Mouse (Mus musculus) ovary, postnatal 36 days (tissue): ENCODE measurements around the gene Kif26b.

Experiments used
- DNase-seq: peaks from one replicate; pipeline ENCODE4 v3.0.0; 2022; ENCODE audit warnings: low spot score, mixed read lengths

The Kif26b gene

DNA sequence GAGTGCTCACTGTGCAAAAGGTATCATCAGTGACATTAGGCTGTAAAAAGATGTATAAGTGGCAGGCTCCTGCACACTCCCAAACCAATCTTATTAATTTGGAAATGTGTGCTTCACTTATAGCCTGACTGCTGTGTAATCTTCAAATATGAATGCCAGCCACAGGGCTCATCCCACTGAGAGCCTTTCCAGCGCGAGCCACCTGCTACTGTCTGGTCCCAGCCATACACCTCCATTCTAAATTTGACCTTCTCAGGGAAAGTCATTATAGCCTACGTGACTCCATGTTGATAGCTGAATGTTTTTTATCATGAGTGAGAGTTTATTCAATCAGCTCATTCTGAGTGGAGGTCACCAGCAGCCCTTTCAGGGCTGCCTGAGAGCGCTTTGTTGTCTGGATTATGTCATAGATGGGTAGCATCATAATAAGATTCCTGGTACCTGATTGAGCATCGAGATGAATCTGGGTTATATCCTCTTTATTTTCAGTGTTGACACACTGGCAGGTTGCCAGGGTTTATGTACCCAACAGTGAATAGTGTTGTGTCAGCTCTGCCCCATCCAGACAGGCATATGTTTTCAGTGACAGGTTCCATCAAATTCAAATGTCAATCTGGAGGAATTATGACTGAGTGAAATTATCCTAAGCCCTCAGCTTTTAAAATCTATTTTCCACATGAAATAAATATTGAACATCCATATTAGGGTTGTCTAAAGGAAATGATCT is 319.6 kb downstream of the Kif26b start:
- no peak for DNase-seq

DNA sequence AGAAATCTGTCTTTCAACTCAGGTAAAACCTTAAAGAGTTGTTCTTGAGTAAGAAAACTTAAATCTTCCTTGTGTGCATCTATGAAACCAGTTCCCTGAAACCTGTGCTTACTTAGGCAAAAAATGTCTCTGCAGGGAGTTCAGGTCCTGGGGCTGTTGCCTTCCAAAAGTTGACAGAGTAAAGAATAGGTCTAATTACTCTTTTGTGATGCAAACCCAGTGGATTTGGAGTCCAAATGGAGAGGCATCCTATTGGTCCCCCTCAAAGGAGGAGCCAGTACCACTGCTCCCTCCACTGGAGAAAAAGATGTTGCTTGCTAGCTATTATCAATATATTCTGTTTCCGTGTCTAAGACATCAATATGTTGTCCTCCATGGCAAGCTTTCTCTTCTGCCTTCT is 321.6 kb downstream of the Kif26b start:
- DNase-seq: no peak

DNA sequence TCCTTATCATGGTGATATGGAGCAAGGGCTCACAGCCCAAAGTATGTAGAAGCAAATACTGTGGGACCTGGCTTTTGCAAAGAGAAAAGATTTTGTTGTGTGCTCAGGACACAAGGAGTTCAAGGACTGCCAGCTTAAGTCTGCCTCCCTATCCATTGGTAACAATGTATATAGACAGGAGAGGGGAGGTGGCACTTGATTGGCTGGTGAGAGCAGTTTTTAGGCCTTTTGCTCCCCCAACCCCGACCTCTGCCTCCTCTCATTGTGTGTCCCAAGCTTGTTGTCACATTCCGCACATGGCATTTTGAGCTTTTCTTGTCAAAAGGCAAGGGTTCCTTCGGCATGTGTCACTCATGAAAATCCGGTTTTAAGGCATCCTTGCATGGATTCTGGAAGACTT is 326.0 kb downstream of the Kif26b start:
- no peak for DNase-seq

DNA sequence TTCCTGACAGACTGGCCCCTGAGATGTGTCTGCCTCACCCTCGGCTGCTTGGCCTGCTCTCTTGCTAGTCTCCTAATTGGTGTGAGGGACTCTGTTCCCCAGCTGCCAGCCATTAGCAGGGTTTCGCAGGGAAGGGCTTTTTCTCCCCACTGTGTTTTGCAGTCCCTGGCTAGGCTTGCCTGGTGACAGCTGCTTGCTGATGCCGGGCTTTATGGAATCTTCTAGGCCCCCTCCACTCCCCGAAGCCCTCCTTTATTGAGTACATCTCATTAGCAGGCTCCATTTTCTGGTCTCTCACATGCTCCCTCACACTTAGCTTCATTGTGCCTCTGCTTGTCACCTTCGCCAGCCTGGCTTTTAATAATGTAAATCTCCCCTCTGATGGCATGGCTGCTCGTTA is 327.0 kb downstream of the Kif26b start:
- no peak for DNase-seq

DNA sequence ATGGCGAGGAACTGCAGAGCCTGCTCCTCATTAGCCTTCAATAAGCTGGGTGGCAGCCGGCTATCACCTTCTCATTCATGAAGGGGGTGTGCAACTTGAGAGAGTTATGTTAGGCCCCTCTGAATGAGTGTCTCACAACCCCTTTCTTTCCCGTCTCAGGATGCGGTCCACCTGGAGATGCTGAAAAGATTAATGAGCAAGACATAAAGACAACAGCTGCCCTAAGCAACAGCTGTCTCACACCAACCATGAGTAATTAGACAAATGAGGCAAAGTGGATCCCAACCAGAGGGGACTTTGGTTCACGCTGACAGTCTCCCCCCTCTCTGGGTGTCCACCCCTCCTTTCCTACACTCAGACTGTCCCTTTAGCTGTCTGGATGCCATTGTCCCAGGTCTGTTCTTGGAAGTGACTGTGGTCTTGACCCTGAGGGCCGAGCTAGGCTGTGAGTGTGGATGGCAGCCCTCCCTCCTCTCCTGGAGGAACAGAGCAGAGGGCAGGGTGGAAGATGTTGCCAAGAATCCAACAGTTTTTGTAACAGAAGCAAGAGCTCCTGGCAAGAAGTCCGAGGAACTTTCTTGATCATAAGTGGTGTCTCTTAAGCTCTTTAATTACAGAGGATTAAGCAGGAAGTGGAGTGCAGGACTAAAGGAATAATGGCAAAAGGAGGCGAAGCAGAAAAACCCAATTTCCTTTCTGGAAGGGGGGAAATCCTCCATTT is 331.9 kb downstream of the Kif26b start:
- no peak for DNase-seq

DNA sequence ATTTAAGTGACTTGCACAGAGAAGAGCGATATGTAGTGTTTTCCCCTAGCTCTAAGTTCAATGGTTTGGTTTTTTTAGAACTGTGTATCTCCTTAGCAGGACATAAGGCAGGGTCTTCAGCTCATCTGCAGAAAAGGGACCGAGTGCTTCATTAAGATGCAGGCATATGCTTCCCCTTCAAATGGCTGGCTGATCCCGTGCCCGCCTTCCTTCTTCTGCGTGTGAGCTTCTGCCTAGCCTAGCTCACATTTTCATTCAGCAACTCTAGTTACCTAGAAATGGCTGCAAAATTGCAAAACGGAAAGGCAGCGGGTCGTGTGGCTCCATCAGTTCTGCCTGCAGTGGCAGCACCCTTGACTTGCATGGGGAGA is 332.5 kb downstream of the Kif26b start:
- no peak for DNase-seq

DNA sequence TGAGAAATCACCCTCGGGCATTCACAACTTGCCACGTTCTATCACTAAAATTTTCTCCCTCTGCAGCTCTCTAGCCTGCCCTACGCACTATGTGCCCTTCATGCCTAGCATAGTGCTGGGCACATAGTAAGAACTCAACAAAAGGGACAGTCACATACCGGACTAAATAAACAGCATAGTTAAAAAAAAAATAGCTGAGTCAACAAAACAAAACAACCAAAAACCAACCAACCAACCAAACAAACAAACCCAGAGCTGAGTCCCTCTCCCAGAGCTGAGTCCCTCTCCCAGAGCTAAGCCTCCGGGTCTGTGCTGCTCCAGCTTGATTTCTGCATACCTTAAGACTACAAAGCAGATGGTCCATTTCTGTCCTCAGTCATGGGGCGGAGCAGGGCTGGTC is 334.8 kb downstream of the Kif26b start:
- DNase-seq: no peak

DNA sequence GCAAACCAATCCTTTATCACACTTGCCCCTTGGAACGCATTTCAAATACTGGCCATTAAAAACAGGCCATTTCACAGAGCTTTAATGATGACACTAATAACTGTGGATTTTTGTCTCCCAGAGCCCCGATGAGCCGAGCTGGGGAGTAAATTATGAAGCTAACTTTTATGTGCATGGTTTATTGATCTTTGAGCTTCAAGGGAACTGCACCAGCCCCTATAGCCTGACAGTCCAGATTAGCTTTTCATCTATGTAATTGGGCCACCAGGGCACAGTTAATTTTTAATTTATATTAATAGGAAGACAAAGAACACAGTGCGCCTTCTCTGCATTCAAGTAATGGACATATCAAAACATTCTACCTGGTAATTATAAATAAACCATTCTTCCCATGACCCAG is 335.4 kb downstream of the Kif26b start:
- DNase-seq: no peak

DNA sequence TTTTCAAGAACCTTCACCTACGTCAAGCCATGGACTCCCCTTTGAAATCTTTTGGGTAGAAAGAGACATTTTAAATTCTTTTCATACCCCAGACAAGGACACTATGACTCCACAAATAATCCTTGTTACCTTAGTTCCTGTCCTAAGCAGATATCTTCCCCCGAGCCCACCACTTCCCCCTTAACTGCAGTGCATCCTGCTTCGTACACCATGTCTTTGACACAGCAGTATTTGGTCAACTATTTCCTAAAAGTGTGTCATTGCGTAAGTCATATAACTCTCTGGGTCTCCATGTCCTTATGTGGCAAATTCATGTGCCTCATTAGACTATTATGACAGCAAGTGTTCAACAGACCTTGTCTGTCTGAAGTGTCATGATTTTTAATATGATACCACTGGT is 337.8 kb downstream of the Kif26b start:
- no peak for DNase-seq

DNA sequence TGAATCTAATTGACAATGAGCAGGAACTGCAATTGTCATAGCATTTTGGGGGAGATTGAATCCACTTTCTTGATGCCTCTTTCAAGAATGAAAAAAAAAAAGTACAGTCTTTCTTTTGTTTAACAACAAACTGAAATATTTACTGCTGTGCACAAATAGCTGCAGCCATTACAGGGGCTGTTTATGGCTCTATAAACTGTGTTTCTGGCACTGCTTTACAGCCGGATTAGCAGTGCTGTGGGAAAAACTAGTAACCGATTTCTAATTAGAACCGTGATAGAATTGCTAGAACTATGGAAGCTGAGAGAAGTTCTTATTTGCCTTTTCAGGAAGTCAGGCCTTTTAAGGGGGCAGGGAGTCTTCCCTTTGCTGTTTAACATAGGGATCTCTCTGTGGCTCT is 342.1 kb downstream of the Kif26b start:
- DNase-seq: no peak

DNA sequence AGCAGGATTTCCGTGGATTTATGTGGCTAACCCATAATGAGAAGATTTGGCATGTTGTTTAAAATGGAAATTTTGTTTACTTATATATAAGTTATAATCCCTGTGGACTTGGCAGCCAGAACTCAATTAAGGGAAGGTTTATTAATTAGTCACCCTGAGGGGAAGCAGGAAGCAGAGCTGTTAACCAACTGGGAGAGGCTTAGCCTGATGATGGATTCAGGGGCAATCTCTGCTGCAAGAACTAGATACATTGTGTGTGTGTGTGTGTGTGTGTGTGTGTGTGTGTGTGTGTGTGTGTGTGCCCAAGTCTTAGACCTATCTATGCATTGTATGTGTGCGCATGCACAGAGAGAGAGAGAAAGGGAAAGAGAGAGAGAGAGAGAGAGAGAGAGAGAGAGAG is 348.0 kb downstream of the Kif26b start:
- no peak for DNase-seq

DNA sequence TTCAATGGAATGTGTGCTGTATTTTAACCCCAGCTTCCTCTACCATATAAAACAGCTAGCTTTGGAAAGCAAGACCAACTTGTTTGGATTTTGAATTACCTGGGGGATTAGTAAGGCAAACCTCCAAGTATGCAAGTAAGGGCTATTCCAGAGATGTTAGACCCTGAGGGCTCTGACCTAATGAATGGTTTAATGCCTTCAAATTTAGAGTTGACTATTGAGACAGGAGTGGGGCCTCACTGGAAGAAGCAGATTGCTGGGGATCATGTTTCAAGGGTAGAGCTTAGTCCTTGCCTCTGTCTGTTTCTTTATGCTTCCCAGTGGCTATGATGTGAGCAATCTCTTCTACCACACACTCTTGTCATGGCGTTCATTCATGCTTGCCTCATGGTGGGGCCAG is 349.8 kb downstream of the Kif26b start:
- no peak for DNase-seq

DNA sequence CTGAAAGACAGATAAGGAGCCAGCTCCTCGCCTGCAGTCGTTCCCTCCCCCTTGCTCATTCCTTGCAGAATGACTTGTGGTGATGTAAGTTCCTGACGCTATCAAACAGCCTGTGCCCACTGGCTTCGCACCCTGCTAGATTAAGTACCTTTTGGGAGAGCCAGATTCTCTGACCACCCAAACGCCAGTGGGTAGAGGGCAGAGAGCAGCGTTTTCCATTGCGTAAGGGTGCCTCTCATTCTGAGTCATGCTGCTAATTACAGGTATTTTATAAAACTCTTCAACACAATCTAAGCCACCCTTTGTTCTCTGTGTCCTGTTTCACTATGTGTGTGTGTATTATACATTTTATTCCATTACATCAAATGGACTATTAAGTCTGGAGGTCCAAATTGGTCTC is 352.0 kb downstream of the Kif26b start:
- DNase-seq: no peak

DNA sequence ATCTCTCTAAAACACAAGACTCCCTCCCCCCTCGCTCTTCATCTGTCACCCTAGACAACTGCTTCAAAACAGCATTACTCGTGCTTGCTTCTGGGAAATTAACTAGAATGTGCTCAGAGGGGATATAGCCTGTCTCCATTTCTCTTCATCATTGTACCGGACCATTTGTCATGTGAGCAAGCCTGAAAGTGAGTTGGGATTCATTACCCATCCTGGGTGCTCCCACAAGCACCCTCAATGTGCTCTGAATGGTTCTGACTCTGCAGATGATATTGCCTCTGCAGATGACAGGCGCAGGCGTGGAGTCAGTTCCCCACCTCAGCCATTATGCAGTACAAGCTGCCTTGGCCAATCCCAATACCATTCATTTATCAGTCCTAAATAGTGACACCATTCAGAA is 357.7 kb downstream of the Kif26b start:
- no peak for DNase-seq

DNA sequence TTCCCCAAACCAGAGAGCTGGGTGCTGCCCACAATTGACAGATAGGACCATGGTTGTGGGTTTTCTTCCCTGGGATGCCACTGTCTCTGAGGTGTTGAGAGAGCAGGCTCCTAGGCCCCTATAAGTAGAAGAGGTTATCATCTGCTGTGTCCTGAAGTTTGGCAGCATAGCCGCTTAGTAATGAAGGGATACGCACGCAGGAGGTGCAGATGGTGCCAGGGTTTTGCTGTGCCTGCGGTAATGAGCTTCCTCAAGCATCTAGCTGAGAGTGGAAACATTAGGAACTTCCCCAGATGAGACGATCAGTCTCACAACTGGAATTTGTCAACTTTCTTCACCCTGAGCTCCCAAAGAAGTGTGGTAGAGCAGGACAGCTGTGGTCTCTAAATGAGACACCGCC is 363.5 kb downstream of the Kif26b start:
- no peak for DNase-seq

DNA sequence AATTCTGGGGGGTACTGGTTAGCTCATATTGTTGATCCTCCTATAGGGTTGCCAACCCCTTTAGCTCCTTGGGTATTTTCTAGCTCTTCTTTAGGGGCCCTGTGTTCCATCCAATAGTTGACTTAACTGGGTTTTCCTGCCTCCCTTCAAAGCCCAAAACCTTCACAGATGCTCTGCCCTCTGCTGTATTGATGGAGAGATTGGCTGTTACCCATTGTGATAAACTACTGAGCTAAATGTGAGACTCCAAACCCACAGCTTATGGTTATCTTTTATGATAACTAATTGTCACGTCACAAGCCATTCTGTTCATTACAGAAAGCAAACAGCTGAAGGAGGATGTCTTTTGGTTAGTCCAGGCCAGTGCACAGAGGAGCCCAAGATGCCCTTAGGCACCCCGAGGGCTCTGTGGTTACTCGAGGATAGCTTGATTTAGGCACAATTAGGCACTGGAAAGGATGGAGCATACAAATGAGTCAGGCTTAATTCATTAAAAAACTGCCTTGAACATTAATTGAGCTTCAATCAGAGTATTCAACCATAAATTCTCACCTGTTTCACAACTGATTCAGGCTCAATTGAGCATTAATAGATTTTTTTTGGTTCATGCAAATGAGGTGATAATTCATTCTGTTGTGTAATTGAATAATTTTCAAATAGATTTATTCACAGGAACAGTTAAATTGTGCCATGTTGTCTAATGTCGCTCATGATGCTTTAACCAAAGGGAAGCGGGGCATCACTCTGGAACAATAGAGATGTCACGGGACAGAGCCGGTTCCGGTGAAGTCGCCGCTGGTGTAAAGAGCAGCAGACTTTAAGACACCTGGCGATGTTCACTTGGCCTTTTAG is 364.5 kb downstream of the Kif26b start:
- no peak for DNase-seq

DNA sequence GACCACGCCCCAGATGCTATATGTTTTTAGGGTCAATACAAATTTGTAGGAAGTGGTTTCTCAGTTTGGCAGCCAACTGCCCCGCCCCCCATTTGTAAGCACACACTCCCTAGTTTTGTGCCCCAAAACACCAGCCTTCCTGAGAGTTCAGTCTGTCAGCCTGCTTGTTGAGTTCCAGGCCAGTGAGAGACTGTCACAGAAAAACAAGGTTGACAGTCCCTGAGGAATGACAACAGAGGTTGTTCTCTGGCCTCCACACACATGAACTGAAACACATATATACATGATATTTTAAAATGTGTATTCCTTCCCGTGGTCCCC is 365.1 kb downstream of the Kif26b start:
- DNase-seq: no peak

DNA sequence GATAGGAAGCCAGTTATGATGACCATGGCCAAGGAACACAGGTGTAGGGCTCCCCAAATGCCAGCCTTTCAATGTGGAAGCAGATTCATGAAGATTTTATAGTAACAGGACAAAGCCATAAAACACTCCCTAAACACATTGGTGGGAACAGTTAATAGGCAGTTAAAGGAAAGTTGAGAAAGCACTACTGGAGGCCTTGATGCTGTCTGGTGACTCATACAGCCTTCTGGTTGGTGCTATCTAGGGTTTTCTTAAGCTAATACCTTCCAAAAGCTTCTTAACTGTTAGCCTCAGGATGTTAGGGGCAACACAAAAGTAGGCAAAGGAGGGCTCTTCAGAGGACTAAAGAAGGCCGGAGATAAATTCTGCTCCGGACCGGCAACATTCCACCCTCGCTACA is 366.7 kb downstream of the Kif26b start:
- DNase-seq: no peak

DNA sequence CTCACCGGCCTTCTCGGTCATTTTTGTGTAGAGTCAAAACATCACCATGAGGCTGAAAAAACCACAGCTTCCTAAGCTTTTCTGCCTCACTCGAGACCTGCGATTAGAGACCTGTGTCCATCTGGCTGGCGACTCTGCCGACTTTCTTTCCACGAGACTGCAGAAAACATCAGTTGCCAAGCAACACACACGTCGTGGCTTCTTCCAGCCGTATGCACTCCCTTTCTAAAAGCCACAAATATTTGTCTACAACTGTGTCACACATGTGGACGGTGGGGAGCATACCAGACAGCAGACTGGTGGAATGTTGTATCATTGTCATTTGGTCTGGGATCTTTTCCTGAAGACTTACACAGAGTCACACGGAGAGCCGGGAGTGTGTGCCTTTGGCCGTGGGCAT is 382.0 kb downstream of the Kif26b start:
- DNase-seq: no peak

DNA sequence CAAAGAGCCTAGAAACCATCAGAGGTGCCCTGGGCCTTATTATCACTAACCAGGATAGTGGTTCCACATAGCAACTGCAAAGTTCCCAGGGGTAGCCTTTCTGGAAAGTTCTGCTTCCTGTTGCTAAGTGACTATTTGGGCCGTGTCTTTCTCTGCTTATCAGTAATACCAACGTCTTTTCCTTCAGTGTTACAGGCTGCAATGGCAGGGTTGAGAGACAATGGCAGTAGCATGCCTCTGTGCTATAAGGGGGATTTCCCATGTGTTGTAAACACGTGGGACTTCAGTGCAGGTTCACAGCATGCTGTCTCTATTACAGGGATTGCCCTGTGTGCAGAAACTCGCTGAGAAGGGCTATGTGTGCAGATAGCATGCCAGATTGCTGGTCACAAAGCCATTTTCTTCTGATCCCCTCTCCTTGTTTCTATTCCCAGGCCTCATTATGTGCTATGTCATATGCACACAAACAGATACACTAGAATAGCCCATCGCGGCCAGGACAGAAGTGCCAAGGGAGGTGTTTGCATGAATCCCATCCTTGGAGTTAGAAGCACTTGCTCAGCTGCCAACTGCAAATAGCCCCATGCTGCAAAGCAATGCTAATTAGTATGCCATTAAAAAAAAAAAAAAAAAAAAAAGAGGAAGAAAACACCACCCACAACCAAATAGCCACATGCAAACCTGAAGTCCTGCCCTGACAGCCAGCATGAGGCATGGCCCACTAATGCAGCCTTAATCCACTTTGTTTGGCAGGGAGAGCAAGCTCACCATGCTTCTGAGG is 384.2 kb downstream of the Kif26b start:
- DNase-seq: no peak

DNA sequence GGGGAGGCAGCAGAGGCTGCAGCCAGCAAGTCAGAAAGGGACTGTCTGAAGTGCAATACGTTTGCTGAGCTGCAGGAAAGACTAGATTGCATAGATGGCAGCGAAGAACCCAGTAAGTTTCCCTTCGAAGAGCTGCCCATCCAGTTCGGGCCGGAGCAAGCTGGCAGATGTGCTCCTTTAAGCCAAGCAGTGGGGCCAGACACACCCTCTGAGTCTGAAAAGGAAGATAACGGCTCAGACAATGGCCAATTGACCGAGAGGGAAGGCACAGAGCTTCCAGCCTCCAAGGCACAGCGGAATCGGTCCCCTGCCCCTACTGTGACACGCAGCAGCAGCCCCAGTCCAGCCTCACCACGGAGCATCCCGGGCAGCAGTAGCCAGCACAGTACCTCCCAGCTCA is 386.1 kb downstream of the Kif26b start:
- no peak for DNase-seq

DNA sequence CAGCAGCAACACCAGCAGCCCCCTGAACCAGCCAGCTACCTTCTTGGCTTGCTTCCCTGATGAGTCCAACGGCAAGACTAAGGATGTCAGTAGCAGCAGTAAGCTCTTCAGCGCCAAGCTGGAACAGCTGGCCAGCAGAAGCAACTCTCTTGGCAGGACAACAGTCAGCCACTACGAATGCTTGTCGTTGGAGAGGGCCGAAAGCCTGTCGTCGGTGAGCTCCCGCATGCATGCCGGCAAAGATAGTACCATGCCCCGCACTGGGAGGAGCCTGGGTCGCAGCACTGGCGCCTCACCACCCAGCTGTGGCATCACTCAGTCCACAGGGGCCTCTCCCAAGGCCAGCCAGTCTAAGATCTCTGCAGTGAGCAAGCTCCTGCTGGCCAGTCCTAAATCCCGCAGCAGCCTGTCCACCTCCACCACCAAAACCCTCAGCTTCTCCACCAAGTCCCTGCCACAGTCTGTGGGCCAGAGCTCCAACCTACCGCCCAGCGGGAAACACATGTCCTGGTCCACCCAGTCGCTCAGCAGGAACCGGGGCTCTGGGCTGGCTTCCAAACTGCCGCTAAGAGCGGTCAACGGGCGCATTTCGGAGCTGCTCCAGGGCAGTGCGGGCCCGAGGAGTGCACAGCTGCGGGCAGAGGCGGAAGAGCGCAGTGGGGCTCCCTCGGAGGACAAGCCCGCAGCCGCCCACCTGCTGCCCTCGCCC is 388.4 kb downstream of the Kif26b start:
- DNase-seq: peak; percentile 19
